Mouse (Mus musculus) thymus, postnatal 25 days (tissue): Measurements from ENCODE around the gene Ucn2.
A peak's percentile ranks its signal among the peaks of the same experiment; 100 is the strongest.

Experiments used
- DNase-seq: peaks from one replicate; pipeline ENCODE4 v3.0.0; 2022

The Ucn2 gene

DNA sequence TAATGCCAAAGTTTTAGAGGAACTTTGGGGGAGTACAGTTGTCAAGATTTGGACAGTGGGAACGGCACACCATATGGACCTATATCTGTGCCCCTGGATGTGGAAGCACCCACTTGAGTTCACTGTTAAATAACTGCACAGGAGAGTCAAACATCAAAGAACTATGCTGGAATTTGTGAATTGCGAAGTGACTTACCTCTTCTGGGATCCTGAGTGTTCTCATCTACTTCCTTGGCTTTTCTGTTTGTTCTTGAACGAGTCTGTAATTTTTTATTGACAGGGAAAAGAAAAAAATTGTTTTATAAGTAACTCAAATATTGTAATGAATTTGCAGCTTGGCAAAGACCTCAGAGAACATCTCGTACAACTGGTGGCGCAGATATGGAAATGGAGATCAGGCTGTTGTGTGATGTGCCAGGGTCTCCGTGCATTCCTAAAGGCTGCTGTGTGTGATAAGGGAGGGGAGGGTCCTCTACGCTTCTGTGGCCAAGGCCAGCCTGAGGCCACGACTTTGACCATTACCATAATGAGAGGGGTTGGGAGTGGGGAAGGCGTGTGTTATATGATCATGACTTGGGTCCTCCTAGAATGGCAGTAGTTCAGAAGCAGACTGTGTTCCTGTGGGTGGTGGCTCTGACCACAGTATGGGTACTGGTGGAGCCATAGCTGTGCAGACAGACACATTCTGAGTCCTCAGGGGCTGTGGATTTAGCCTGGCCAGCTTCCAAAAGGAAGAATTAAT, 7.0 kb downstream of the Ucn2 start:
- no peak for DNase-seq

DNA sequence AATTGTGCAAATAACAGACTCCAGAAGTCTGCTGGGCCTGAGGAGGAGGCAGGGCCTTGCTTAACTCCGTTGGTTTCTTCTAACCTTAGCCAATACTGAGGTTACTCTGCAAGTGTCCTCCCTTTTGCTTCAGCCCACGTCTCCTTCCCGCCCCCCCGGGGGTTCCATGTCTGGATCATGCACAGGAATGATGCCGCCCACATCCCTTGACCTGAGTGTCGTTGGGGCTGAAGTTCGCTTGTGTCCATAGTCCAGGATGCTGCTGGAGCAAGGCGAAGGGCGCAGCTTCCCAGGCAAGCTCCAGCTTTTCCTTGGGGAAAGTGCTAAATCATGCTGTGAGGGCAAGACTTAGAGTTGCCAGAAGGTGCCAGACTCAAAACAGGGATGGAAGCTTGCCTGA, 10.6 kb downstream of the Ucn2 start:
- no peak for DNase-seq

DNA sequence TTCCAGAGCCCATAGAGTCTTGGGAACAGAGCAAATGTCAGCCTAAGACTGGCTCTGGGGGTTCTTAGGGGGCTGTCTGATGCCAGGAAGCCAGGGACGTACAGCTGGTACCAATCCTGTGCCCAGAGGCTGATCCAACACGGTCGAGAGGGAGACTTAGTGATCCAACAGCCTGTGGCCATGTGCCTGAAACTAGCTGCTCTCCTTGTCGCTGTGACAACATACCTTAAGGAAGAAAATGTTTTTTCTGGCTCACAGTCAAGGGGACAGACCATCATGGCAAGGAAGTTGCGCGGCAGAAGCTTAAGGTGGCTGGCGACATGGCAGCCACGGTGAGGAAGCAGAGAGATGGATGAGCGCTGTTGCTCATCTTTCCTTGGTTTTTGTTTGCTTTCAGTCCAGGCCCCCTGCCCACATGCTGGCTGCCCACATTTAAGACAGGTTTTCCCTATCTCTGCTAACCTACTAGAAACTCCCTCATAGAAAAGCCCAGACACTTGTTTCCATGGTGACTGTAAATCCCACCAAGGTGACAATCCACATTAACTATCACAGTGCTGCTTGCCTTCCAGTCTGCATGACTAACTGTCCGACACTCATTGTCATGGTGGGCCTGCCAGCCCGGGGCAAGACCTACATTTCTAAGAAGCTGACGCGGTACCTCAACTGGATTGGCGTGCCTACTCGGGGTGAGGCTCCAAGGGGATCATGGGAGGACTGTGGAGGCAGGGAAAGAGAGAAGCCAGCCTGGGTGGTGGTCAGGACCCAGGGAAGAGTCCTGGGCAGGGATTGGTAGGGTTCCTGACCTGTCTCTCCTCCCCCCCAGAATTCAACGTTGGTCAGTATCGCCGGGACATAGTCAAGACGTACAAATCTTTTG, 12.7 kb downstream of the Ucn2 start:
- no peak for DNase-seq

DNA sequence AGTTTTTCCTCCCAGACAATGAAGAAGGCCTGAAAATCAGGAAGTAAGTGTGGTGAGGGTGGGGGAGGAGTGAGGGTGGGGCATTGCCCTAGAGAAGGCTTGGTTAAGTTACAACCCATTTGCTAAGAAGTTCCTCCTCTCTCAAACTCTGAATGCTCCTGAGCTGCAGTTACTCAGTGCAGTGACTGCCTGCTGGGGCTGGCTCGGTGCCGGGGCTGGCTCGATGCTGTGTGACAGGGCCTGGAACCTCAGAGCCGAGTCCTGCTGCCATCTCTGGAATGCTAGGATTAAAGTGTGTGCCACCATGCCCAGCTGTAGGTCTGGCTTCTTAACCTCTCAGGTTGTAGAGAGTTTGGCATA, 13.3 kb downstream of the Ucn2 start:
- DNase-seq, result no peak

DNA sequence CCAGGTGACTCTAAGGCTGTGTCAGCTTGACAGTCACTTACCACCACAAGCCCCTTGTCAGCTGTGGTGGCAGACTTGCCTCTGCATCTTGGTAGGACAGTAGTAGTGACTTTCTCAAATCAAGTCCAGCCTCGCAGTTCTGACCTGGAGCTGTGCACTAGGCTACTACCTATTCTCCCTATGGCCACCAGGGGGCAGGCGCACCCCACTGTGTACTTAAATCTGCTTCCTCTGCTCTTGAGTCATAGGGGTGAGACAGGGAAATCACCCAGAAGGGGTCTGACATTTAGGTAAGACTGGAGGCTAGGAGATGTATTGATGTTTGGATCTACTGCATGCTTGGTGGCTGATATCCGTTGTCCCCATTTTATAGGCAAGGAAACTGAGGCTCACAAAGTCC, 14.9 kb downstream of the Ucn2 start:
- peak; percentile 65 for DNase-seq

DNA sequence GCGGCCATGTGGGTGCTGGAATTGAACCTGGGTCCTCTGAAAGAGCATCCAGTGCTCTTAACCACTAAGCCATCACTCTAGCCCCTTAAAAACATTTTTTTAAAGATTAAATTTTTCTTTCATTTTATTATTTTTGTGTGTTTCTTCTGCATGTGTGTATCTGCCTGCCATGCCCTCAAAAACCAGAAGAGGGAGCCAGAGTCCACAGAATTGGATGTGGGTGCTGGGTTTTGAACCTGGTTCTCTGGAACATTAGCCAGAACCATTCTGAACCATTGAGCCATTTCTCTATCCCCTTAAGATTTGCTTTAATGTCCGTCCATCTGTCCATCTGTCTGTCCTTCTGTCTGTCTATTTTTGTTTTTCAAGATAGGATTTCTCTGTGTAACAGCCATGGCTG, 17.4 kb downstream of the Ucn2 start:
- DNase-seq, result peak; percentile 53

DNA sequence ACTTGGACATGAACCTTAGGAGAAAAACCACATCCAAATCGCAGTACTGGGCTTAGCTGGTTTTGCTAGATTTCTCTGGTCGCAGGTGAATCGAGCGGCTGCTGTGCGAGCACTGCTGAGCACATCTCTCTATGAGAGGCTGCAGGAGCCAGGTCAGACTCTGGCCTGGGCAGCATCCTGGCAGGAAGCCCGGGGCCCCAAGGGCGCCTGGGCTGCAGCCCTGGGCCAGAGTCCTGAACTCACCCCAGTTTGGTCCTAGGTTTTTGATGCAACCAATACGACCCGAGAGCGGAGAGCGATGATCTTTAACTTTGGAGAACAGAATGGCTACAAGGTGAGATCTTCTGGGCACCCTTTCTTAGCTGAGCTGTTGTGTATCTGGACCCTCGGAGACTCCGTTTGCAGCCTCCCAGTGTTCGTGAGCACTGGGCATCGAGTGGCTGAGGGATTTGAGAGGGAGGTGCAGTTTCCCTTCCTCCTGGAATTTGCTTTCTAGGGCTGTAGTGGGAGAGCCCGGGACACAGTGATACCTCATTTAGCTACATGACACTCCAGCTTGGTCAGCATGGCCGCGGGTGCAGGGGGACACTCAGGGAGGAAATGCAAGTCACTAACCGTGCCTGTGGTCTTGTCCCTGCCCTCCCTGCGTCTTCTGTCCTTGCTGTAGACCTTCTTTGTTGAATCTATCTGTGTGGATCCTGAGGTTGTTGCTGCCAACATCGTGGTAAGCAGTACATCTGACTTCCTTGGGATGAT, 21.4 kb downstream of the Ucn2 start:
- DNase-seq, result no peak

DNA sequence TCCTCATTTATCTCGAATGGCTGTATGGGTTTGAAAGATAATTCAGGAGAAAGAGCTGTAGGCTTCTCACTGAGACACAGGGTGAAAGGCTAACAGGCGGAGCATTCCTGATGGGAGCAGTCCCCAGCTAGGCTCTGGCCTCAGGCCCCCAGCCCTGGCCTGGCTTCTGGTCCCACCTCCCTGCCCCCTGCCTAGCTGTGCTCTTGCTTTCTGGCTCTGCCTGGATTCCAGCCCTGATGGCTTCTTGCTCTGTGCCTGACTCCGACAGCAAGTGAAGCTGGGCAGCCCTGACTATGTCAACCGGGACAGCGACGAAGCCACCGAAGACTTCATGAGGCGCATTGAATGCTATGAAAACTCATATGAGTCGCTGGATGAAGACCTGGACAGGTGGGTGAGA, 22.3 kb downstream of the Ucn2 start:
- no peak for DNase-seq

DNA sequence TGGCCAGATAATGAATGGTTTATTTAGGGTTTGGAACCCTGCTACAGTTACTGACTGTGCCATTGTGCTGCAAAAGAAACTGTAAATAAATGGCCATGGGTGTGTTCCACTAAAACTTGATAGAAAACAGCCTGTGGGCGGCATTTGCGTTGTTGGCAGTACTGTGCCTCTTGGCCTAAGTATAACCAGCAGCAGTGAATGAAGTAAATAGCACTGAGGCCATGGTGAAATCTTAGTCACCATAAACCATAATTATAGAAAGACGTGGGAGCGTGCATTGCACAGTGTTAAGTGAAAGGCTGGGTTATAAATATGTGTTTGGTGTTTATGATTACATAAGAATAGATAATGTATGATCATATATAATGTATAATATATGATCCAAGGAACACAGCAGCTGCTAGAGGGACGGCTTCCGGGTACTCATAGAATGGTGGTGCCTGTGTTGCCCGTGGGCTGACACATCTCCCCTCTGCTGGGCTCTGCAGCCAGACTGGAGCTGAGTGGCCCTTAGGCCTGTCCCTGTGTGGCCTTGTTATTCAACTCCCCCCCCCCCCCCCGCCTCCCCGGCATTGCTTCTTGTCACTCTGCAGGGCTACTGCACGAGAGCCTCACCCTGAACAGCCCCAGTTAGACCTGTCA, 23.3 kb downstream of the Ucn2 start:
- no peak for DNase-seq

DNA sequence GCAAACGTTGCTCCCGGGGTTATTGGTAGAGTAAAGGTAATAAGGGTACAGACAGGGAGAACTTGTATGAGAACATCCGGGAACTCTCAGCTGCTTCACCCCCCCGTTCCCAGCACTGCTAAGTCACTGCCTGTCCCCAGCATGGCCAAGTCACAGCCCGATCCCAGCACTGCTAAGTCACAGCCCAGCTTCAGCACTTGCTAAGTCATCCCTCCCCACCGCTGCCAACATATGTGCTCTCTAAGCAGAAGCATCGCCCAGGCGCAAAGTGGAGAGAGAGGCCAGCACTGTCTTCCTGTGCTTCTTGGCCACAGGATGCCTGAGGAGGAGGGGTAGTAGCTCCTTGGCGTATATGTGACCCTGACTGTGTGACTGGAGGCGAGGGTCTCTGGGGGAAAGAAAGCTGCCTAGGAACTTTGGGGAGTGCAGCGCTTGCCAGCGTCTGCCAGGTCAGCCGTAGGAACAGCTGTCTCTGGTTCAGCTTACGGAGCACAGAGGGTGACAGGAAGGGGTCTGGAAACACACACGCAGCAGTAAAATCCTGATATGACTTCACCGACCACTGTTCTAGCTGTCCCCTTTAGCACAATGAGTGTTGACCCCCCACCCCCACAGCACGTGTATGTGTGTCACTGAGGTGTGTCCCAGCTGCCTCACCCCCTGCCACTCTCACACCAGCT, 24.0 kb downstream of the Ucn2 start:
- no peak for DNase-seq

DNA sequence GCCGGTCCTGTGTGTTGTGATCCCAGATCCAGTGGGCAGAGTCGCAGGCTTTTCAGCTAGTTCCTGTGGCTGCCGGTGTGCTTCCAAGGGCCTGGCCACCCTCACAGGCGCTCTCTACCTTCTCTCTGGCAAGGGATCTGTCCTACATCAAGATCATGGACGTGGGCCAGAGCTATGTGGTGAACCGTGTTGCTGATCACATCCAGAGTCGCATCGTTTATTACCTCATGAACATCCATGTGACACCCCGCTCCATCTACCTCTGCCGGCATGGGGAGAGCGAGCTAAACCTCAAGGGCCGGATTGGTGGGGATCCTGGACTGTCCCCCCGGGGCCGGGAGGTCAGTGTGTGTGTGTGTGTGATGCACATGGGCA, 24.5 kb downstream of the Ucn2 start:
- no peak for DNase-seq

DNA sequence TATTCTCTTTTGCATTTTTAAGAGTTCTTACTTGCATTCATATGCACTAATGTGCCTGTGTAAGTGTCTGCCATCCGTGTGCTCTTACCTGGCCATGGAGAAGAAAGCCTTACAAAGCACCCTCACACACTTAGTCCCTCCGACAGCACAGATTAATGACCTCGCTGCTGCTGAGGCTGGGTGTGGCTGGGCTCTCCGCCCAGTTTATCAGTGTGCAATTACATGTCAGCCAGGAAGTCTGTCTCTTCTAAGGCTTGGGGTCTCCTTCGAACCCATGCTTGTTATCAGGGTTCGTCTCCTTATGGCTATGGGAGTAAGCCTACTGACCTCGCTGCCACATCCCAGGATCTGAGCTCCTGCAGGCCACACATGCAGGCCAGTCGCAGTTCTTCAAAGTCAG, 29.6 kb downstream of the Ucn2 start:
- no peak for DNase-seq

DNA sequence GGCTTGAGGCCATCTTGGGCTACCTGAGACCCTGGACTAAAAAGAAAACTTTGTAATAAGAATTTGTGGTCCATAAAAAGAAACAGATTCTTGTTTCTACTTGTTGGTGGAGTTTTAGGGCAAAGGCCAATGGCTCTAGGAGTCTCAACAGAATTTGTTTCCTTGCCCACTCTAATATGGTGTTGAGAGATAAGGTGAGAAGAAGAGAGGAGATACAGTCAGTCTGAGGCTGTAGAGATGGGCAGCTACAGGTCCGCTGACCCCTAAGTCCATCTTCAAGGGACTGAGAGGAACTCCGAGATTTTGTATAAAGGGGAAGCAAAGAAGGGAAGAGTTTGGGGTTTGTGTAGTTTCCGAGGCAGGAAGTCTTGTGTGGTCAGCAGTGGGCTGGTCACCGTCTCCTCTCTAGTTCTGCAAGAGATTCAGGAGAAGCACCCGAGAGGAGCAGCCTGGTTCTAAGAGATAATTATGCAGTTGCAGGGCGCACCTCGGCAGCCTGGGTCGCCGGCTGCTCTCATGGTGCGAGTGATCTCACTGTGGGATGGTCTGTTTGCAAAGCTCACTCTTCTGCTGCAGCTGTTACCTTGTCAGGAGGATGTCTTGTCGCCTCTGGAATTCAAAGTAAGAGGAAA, 31.3 kb downstream of the Ucn2 start:
- no peak for DNase-seq

DNA sequence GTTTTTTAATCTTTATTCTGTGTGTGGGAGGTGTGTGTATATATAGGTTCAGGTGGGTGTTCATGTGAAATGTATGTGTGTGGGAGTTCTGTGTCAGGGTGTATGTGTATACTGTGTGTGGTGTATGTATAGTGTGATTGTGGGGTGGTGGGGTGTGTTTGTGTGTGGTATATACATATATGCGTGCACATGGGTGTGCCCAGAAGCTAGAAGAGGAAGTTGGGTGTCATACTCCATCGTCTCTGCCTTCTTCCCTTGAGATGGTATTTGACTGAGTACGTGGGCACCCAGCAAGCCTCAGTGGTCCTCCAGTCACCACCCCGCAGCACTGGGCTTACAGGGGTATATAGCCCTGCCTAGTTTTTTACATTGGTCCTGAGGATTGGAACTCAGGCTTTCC, 35.6 kb downstream of the Ucn2 start:
- no peak for DNase-seq

DNA sequence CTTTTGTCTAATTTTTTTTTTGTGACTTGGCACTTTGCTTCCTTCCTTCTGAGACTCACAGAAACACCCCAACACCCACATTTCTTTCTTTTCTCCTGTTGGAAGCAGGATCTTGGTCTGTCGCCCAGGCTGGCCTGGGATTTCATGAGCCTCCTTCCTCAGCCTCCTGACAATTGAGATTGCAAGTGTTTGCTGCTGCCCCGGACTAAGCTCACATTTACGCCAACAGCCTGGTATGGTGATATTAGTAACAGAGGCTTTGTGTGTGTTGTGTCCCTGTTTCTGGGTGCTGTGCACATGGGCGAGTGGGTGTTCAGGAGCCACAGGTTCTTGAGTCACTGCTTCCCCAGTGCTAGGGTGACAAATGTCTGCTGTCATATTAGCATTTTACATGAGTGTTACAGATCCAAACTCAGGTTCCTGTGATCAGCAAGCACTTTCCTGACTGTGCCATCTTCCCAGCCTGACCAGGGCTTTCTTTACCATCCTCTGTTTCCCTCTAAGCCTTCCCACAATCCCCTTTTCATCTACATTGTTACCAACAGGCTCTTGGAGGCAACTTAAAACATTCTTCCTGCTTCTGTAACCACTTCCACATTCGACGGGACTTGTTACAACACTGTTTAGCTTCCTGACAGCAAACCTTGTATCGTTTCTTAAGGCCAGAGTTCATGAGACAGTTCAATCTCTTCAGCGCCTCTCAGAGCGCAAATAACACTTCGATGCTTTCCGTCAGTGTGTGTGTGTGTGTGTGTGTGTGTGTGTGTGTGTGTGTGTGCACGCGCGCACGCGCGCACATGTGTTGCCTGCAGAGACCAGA, 37.3 kb downstream of the Ucn2 start:
- no peak for DNase-seq

DNA sequence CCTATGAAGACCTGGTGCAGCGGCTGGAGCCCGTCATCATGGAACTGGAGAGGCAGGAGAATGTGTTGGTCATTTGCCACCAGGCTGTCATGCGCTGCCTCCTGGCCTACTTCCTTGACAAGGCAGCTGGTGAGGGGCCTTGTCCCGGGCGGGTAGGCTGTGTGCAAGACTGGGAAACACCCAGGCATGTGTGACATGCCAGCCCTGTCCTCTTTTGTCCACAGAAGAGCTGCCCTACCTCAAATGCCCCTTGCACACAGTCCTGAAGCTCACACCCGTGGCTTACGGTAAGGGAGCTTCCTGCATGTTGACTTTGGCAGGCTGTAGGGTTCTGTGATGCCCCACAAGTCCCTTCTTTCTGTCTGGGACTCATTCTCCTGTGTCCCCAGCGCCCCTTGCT, 41.7 kb downstream of the Ucn2 start:
- no peak for DNase-seq

DNA sequence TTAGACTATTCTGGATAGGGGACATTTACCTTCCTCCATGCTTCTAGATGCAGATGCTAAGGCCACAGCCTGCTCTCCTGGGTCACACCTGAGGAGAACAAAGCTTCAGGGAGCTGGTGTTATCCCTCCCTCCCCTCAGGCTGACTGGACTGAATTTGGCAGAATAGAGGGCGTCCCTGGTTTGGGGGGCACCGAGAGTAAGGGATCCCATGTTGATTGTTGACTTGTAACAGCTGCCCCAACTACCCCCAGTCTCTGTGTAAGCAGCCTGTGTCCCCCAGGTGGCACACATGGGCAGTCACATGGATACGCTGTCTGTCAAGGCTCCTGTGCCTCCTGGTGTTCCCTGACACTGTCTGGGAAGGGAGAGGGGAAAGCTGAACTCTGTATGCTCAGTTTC, 42.6 kb downstream of the Ucn2 start:
- DNase-seq, result no peak

DNA sequence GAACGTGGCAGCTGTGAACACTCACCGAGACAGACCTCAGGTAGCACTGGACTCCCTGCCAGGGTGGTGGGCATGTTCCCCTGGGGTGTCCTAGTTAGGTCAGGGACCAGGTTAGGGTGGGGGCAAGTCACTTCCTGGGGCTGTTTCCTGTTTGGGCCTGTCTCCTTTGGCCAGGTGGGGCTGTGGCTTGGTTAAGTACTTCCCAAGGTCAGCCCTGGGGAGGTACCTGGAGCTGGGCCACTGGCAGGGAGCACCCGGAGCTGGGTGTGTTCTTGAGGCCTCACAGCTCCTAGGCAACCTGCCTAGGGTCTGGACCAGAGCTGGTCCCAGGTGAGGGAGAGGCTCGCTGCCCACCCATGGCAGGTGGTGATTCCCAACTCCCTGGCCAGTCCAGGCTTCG, 43.1 kb downstream of the Ucn2 start:
- no peak for DNase-seq

DNA sequence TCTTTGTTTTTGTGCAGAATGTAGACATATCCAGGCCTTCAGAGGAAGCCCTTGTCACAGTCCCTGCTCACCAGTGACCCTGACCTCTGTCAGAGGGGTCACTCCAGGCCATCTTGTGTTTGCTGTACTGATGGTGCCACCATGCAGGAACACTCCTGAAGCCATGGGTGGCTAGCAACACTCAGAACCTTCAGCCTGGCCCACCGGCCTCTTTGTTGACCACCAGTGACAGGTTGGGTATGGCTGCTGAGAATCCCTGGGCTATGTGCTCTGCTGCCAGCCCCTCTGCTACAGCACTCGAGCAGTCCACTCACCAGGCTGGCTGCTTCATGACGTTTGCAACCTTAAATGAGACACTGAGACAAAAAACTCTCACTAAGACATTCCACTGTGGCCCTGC, 44.5 kb downstream of the Ucn2 start:
- no peak for DNase-seq

DNA sequence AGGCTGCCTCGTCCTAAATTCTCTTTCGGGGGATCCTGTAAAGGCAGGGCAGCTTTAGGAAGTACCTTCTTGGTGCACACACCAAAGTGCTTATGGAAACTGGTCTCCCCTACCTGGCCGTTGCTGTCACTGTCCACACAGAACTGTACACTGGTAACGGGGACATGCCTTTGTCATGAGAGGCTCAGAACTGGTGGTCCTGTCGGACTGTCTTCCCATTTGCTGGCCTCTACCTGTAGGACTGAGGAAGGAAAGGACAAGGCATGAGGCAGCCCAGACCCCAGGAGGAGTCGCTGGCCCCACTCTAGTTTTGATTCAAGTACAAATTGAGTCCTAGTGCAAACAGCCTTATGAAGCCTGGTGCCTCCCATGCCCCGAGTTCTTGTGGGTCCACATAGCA, 45.2 kb downstream of the Ucn2 start:
- DNase-seq, result no peak

DNA sequence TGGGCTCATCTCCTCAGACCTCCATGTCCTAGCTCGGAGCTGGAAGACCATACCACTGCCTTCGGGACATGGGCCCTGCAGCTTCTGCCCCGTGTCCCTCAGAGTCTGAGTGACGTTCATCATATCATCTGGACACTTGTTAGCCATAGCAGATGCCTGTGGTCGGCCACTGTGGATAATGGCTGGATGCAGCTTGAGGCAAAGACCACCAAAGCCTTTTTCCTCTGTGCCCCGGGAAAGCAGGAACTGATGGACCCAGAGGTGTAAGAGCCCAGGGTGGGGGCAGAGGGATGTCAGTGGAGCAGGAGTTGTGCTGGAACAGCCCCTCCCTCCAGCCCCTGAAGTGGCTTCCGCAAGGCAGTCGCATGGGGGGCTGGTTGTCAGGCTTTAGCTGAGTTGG, 45.9 kb downstream of the Ucn2 start:
- no peak for DNase-seq
